7 mouse cellular contexts compared by ENCODE assay signal in genomic region chr11:100619485-100619975, GRCm38 (mm10). TPM values are rescaled to one million over a fixed set of nuclear protein-coding genes. Genes with fewer than 3 reads are reported as not detected.
DNase-seq lines count a peak whose midpoint lies in the region; ATAC-seq lines count a peak whose summit lies in the region.

No protein-coding gene starts in this region.

- peak; percentile 95 for ATAC-seq in intestine, embryonic 15.5 days

- H3K9ac ChIP-seq in intestine, embryonic 15.5 days, result peak overlapping the region; percentile 93

- WGBS in intestine, embryonic 15.5 days, result under 1% methylated on average over 40 of the region's 40 CpGs
- under 1% methylated on average over 40 of the region's 40 CpGs for WGBS in midbrain, embryonic 10.5 days

- H3K4me3 ChIP-seq in intestine, embryonic 15.5 days (replicated peaks), result peak overlapping the region; percentile 92
- peak overlapping the region; percentile 98 for H3K4me3 ChIP-seq in midbrain, embryonic 10.5 days

- DNase-seq in adrenal gland, adult (ENCODE audit: inconsistent age in 2 of 2, low spot score in 1 of 2), result peak; percentile 95 to 99
- DNase-seq in embryo, embryonic 10.5 days (ENCODE audit: low spot score), result peak; percentile 99
- DNase-seq in gastrocnemius, postnatal 25 days, result peak; percentile 93
- peak; percentile 96 to 98 for DNase-seq in left cerebral cortex, postnatal 25 days (ENCODE audit: low spot score in 2 of 2)
- peak; percentile 99 for DNase-seq in midbrain, embryonic 10.5 days (ENCODE audit: low spot score)
- DNase-seq in right cerebral cortex, postnatal 4 days, result peak; percentile 99

- peak overlapping the region; percentile 86 for H3K4me2 ChIP-seq in intestine, embryonic 15.5 days (replicated peaks)

- H3K4me1 ChIP-seq in intestine, embryonic 15.5 days (replicated peaks), result peaks cover 22% of the 10 kb centered on the region
- H3K4me1 ChIP-seq in midbrain, embryonic 10.5 days, result peaks cover 42% of the 10 kb centered on the region

- H3K9me3 ChIP-seq in intestine, embryonic 15.5 days, result no peaks in the 10 kb centered on the region
- no peaks in the 10 kb centered on the region for H3K9me3 ChIP-seq in midbrain, embryonic 10.5 days (replicated peaks)

- intact Hi-C loops in left cerebral cortex, postnatal 25 days (cut with DNase I), result loop anchor here (2.0 kb wide), 1 partner anchor 49 kb away; no protein-coding TSS in a partner anchor

- H3K27me3 ChIP-seq in intestine, embryonic 15.5 days (replicated peaks), result no peaks in the 10 kb centered on the region
- H3K27me3 ChIP-seq in midbrain, embryonic 10.5 days (ENCODE audit: low read depth, poor library complexity, severe bottlenecking), result no peaks in the 10 kb centered on the region

- H3K36me3 ChIP-seq in intestine, embryonic 15.5 days, result no peaks in the 10 kb centered on the region
- peaks cover 20% of the 10 kb centered on the region for H3K36me3 ChIP-seq in midbrain, embryonic 10.5 days

- peak overlapping the region; percentile 92 for H3K27ac ChIP-seq in intestine, embryonic 15.5 days
- H3K27ac ChIP-seq in midbrain, embryonic 10.5 days (replicated peaks), result peak overlapping the region; percentile 97

RNA-seq across cellular contexts. Expression of gene Dnajc7, which starts 0.4 kb away (rescaled TPM):
- 100 to 1,000 TPM; 123 to 126 TPM for total RNA-seq in gastrocnemius, postnatal 25 days (2021)
- 188 TPM in 2 replicates for polyA plus RNA-seq in intestine, embryonic 15.5 days (2015; fragmentation: Nextera tagmentation; extraction: Ambion mirVana)
- total RNA-seq in left cerebral cortex, postnatal 25 days (2021), result 100 to 1,000 TPM; 231 to 258 TPM
- polyA plus RNA-seq in midbrain, embryonic 10.5 days (2016; fragmentation: Nextera tagmentation; extraction: Ambion mirVana), result 268 and 304 TPM in 2 replicates

RNA-seq across cellular contexts. Expression of gene Nkiras2, which starts 0.5 kb away (rescaled TPM):
- 10 to 100 TPM; 19.9 to 21.5 TPM for total RNA-seq in gastrocnemius, postnatal 25 days (2021)
- polyA plus RNA-seq in intestine, embryonic 15.5 days (2015; fragmentation: Nextera tagmentation; extraction: Ambion mirVana), result 57.6 and 65.0 TPM in 2 replicates
- 10 to 100 TPM; 13.7 to 14.7 TPM for total RNA-seq in left cerebral cortex, postnatal 25 days (2021)
- 101 and 112 TPM in 2 replicates for polyA plus RNA-seq in midbrain, embryonic 10.5 days (2016; fragmentation: Nextera tagmentation; extraction: Ambion mirVana)

RNA-seq across cellular contexts. Expression of gene Cnp, which starts 44.8 kb away (rescaled TPM):
- 1 to 10 TPM; 8.6 to 9.6 TPM for total RNA-seq in gastrocnemius, postnatal 25 days (2021)
- polyA plus RNA-seq in intestine, embryonic 15.5 days (2015; fragmentation: Nextera tagmentation; extraction: Ambion mirVana), result 32.1 and 34.4 TPM in 2 replicates
- total RNA-seq in left cerebral cortex, postnatal 25 days (2021), result 100 to 1,000 TPM; 207 to 230 TPM
- 17.7 and 22.6 TPM in 2 replicates for polyA plus RNA-seq in midbrain, embryonic 10.5 days (2016; fragmentation: Nextera tagmentation; extraction: Ambion mirVana)

Comparison
In these comparisons a context has a peak if more than half of its experiments do, and no peak if none do; other contexts are left out.
1. Peak in every context shown above with its lines: DNase-seq, ATAC-seq, H3K4me3 ChIP-seq and H3K27ac ChIP-seq.
2. RNA of gene Cnp, which starts 44.8 kb away (total RNA-seq): 207 to 230 TPM in left cerebral cortex, postnatal 25 days; 8.6 to 9.6 TPM in gastrocnemius, postnatal 25 days; every median in the first group is over 10 times any median in the second.